Mouse (Mus musculus) MEL (cell line): ENCODE results near the gene Met. TPM values are rescaled to one million over a fixed set of nuclear protein-coding genes. Genes with fewer than 3 reads are reported as not detected.

Experiments
- DNase-seq: peaks from one replicate; pipeline ENCODE4 v3.0.0; 2011; ENCODE audit warnings: low read depth, low spot score
- H3K27ac ChIP-seq: 2 replicates; pipeline ENCODE4 v1.5.1; 2012; ENCODE audit warnings: low read depth, mild to moderate bottlenecking, control low read depth, low read length, moderate library complexity; ENCODE audit not compliant: control insufficient read depth
- H3K27me3 ChIP-seq, 2 experiments: fragments of 150-350 bp in 1 of 2; sonication (generic) in 1 of 2; 2 replicates each; pipeline ENCODE4 v1.6.1; 2012; ENCODE audit warnings: low read length in 2 of 2, mild to moderate bottlenecking in 2 of 2, improper control_type of control experiment in 1 of 2, moderate library complexity in 1 of 2; ENCODE audit not compliant: insufficient read depth in 2 of 2, control insufficient read depth in 1 of 2
- H3K36me3 ChIP-seq, 2 experiments: 2 replicates each; pipeline ENCODE4 v1.6.1; 2012 to 2014; ENCODE audit warnings: low read length in 2 of 2, improper control_type of control experiment in 1 of 2, inconsistent platforms in 1 of 2, mild to moderate bottlenecking in 1 of 2; ENCODE audit not compliant: insufficient read depth in 2 of 2, control insufficient read depth in 1 of 2
- H3K4me1 ChIP-seq, 2 experiments: fragments of 150-350 bp in 1 of 2; sonication (generic) in 1 of 2; 2 replicates each; pipeline ENCODE4 v1.6.1; 2012; ENCODE audit warnings: low read length in 2 of 2, improper control_type of control experiment in 1 of 2, mild to moderate bottlenecking in 1 of 2; ENCODE audit not compliant: insufficient read depth in 2 of 2, control insufficient read depth in 1 of 2
- H3K4me3 ChIP-seq, 2 experiments: fragments of 150-350 bp in 1 of 2; sonication (generic) in 1 of 2; 2 replicates each; pipeline ENCODE4 v1.5.1; 2012; ENCODE audit warnings: low read depth in 2 of 2, low read length in 2 of 2, mild to moderate bottlenecking in 2 of 2, moderate library complexity in 2 of 2, control low read depth in 1 of 2, improper control_type of control experiment in 1 of 2; ENCODE audit not compliant: control insufficient read depth in 1 of 2, insufficient read depth in 1 of 2
- H3K79me2 ChIP-seq: 2 replicates; pipeline ENCODE4 v1.6.1; 2012; ENCODE audit warnings: mild to moderate bottlenecking, low read length, moderate library complexity; ENCODE audit not compliant: control insufficient read depth, poor library complexity, insufficient read depth
- H3K9ac ChIP-seq: 2 replicates; pipeline ENCODE4 v1.6.1; 2012; ENCODE audit warnings: low read depth, mild to moderate bottlenecking, control low read depth, low read length, moderate library complexity; ENCODE audit not compliant: control insufficient read depth, poor library complexity, severe bottlenecking
- H3K9me3 ChIP-seq: fragments of 150-350 bp; sonication (generic); replicated peaks from 2 replicates; pipeline ENCODE4 v1.6.1; 2012; ENCODE audit warnings: mild to moderate bottlenecking, low read length, improper control_type of control experiment, moderate library complexity; ENCODE audit not compliant: insufficient read depth
- CHD1 ChIP-seq: IDR thresholded peaks from 2 replicates; pipeline ENCODE4 v1.6.1; 2012; ENCODE audit warnings: low read depth, mild to moderate bottlenecking, inconsistent platforms, low read length, improper control_type of control experiment
- ELF1 ChIP-seq: IDR thresholded peaks from 2 replicates; pipeline ENCODE4 v1.6.1; 2014; ENCODE audit warnings: low read depth, mild to moderate bottlenecking, inconsistent platforms, low read length, improper control_type of control experiment, moderate library complexity
- ETS1 ChIP-seq: IDR thresholded peaks from 2 replicates; pipeline ENCODE4 v1.6.1; 2012; ENCODE audit warnings: low read depth, mild to moderate bottlenecking, inconsistent platforms, low read length, improper control_type of control experiment, moderate library complexity
- GABPA ChIP-seq: IDR thresholded peaks from 2 replicates; pipeline ENCODE4 v1.6.1; 2012; ENCODE audit warnings: low read depth, mild to moderate bottlenecking, inconsistent platforms, low read length, improper control_type of control experiment, moderate library complexity
- JUND ChIP-seq: IDR thresholded peaks from 2 replicates; pipeline ENCODE4 v1.6.1; 2011; ENCODE audit warnings: low read depth, mild to moderate bottlenecking, improper control_type of control experiment, low read length
- MAX ChIP-seq: IDR thresholded peaks from 2 replicates; pipeline ENCODE4 v1.6.1; 2011; ENCODE audit warnings: low read length, improper control_type of control experiment
- MAZ ChIP-seq: IDR thresholded peaks from 2 replicates; pipeline ENCODE4 v1.6.1; 2012; ENCODE audit warnings: low read depth, mild to moderate bottlenecking, inconsistent platforms, low read length, improper control_type of control experiment
- MYB ChIP-seq: IDR thresholded peaks from 2 replicates; pipeline ENCODE4 v1.6.1; 2011; ENCODE audit warnings: mild to moderate bottlenecking, low read depth, low read length, improper control_type of control experiment
- NELFE ChIP-seq: IDR thresholded peaks from 2 replicates; pipeline ENCODE4 v1.6.1; 2011; ENCODE audit warnings: low read depth, low read length, improper control_type of control experiment
- POLR2A ChIP-seq, 2 experiments: IDR thresholded peaks; 2 replicates each; pipeline ENCODE4 v1.6.1; 2011 to 2012; ENCODE audit warnings: low read length in 2 of 2, mild to moderate bottlenecking in 2 of 2, control low read depth in 1 of 2, improper control_type of control experiment in 1 of 2, low read depth in 1 of 2, moderate library complexity in 1 of 2; ENCODE audit not compliant: control insufficient read depth in 1 of 2, insufficient read depth in 1 of 2, poor library complexity in 1 of 2
- POLR2AphosphoS5 ChIP-seq: IDR thresholded peaks from 2 replicates; pipeline ENCODE4 v1.6.1; 2012; ENCODE audit warnings: low read depth, borderline replicate concordance, mild to moderate bottlenecking, inconsistent platforms, low read length, moderate library complexity, mixed read lengths
- RAD21 ChIP-seq: IDR thresholded peaks from 2 replicates; pipeline ENCODE4 v1.6.1; 2011; ENCODE audit warnings: mild to moderate bottlenecking, low read depth, low read length, improper control_type of control experiment
- RCOR1 ChIP-seq: IDR thresholded peaks from 2 replicates; pipeline ENCODE4 v1.6.1; 2012; ENCODE audit warnings: low read depth, mild to moderate bottlenecking, inconsistent platforms, low read length, improper control_type of control experiment
- TAL1 ChIP-seq: IDR thresholded peaks from 2 replicates; pipeline ENCODE4 v1.6.1; 2012; ENCODE audit warnings: mild to moderate bottlenecking, inconsistent platforms, low read length, moderate library complexity, mixed read lengths
- USF1 ChIP-seq: IDR thresholded peaks from 2 replicates; pipeline ENCODE4 v1.6.1; 2014; ENCODE audit warnings: low read depth, mild to moderate bottlenecking, inconsistent platforms, low read length, improper control_type of control experiment, moderate library complexity
- ZC3H11A ChIP-seq: IDR thresholded peaks from 2 replicates; pipeline ENCODE4 v1.6.1; 2012; ENCODE audit warnings: low read depth, mild to moderate bottlenecking, inconsistent platforms, low read length, improper control_type of control experiment
- ZKSCAN1 ChIP-seq: IDR thresholded peaks from 2 replicates; pipeline ENCODE4 v1.6.1; 2012; ENCODE audit warnings: low read depth, mild to moderate bottlenecking, inconsistent platforms, low read length, improper control_type of control experiment, moderate library complexity
- ZNF384 ChIP-seq: IDR thresholded peaks from 2 replicates; pipeline ENCODE4 v1.6.1; 2012; ENCODE audit warnings: low read depth, mild to moderate bottlenecking, inconsistent platforms, low read length, improper control_type of control experiment
- polyA plus RNA-seq, 2 experiments: library from polyadenylated mRNA; stranded (reverse) in 1 of 2; unstranded in 1 of 2; fragments of >175 nt in 1 of 2; fragments of >200 nt in 1 of 2; gene quantifications; 2 replicates each; pipeline versions ENCODE4 v1.2.1 to v1.2.4; 2012; ENCODE audit warnings: low replicate concordance in 2 of 2, low read depth in 1 of 2; ENCODE audit not compliant: insufficient read length in 2 of 2, insufficient read depth in 1 of 2, missing spikeins in 1 of 2
- total RNA-seq: library from RNA; depleted of rRNA; stranded (reverse); fragments of 300-350 nt; gene quantifications from 2 replicates; pipeline ENCODE4 v1.2.3, GENCODE M21; 2012

The Met gene
- total and polyA plus RNA-seq, 3 experiments = not detected

- Histone ChIP-seq H3K27ac (no peak overlapping the region), H3K4me3 (no peak overlapping the region), H3K9ac (no peak overlapping the region), H3K79me2 (no peaks in the 10 kb centered on the region), H3K36me3 (no peaks in the 10 kb centered on the region), H3K27me3 (peaks cover 1 to 2% of the 10 kb centered on the region in 2 experiments; a peak in 2 of 4 replicates), H3K9me3 (no peaks in the 10 kb centered on the region), H3K4me1 (no peaks in the 10 kb centered on the region)
- TF ChIP-seq ZNF384 = no peak
- no peak for TF ChIP-seq NELFE
- DNase-seq = no peak
These were observed 21.6 kb downstream of the Met start for GRCm38 (mm10) chr6:17485244-17485643.

GRCm38 (mm10) chr6:17485782-17486181, 22.2 kb downstream of the Met start:
- Histone ChIP-seq H3K79me2 (no peaks in the 10 kb centered on the region), H3K4me1 (no peaks in the 10 kb centered on the region), H3K36me3 (no peaks in the 10 kb centered on the region), H3K9me3 (no peaks in the 10 kb centered on the region), H3K27ac (no peak overlapping the region), H3K9ac (no peak overlapping the region), H3K4me3 (no peak overlapping the region), H3K27me3 (peaks cover 1 to 2% of the 10 kb centered on the region in 2 experiments; a peak in 2 of 4 replicates)
- TF ChIP-seq ZC3H11A (no peak), POLR2AphosphoS5 (no peak), CHD1 (no peak), MAZ (no peak), USF1 (no peak), GABPA (no peak), ELF1 (no peak), JUND (no peak), POLR2A (IDR thresholded peaks at IDR 0.05; ENCODE audit: control insufficient read depth in 1 of 2, insufficient read depth in 1 of 2, low read depth in 1 of 2, low read length in 2 of 2, poor library complexity in 1 of 2) (no peak), MAX (no peak), ZKSCAN1 (no peak), MYB (no peak), TAL1 (no peak)
- no peak for DNase-seq

GRCm38 (mm10) chr6:17488291-17488817, 24.8 kb downstream of the Met start:
- H3K79me2 ChIP-seq = no peaks in the 10 kb centered on the region
- H3K9me3 ChIP-seq = no peaks in the 10 kb centered on the region
- TF ChIP-seq ETS1 (no peak), GABPA (no peak), RAD21 (no peak), RCOR1 (no peak)
- DNase-seq = no peak
- H3K27ac ChIP-seq = no peak overlapping the region
- no peak overlapping the region for H3K9ac ChIP-seq
- H3K27me3 ChIP-seq = peaks cover 1 to 2% of the 10 kb centered on the region in 2 experiments; a peak in 3 of 4 replicates
- no peak overlapping the region for H3K4me3 ChIP-seq
- H3K36me3 ChIP-seq = no peaks in the 10 kb centered on the region
- H3K4me1 ChIP-seq = no peaks in the 10 kb centered on the region
